Mouse (Mus musculus): ENCODE results near the gene Frg2f1.

Gene Frg2f1

GRCm38 (mm10) chr4:119492933-119493327 lies 46.4 kb downstream of the Frg2f1 start:
- in situ Hi-C loops (cut with MboI), result no loop called here

GRCm38 (mm10) chr4:119492291-119492932 lies 46.9 kb downstream of the Frg2f1 start, which contains the start of gene Rimkla:
Gene Rimkla (minus strand): TSS chr4:119492628.
- in situ Hi-C loops (cut with MboI), result no loop called here

GRCm38 (mm10) chr4:119490806-119491205 lies 48.5 kb downstream of the Frg2f1 start:
- in situ Hi-C loops (cut with MboI), result no loop called here

- in situ Hi-C loops (cut with MboI), result no loop called here
Measured at GRCm38 (mm10) chr4:119489666-119490065, 49.7 kb downstream of the Frg2f1 start.

GRCm38 (mm10) chr4:119484882-119485281 lies 54.4 kb downstream of the Frg2f1 start:
- in situ Hi-C loops (cut with MboI), result no loop called here

GRCm38 (mm10) chr4:119483051-119483450 lies 56.3 kb downstream of the Frg2f1 start:
- in situ Hi-C loops (cut with MboI), result no loop called here

All from mature B cell (primary cell).